Mouse (Mus musculus): ENCODE measurements around the gene Rilpl1. TPM values are rescaled to one million over a fixed set of nuclear protein-coding genes. Genes with fewer than 3 reads are reported as not detected.
"Not testable (repeated sequence)": the region's sequence is repeated elsewhere in the genome, so short reads cannot be mapped to it uniquely, and the experiment has no call there.

The Rilpl1 gene
- total RNA-seq, 4 experiments from 2014 or later = 179 to 263 (median 215) TPM

- no peak for DNase-seq (ENCODE audit: low spot score)
Observed at GRCm38 (mm10) chr5:124493455-124493854, 37.7 kb downstream of the Rilpl1 start.

GRCm38 (mm10) chr5:124492618-124493017, 38.6 kb downstream of the Rilpl1 start:
- DNase-seq (ENCODE audit: low spot score) = no peak

- DNase-seq (ENCODE audit: low spot score) = no peak
Observed at GRCm38 (mm10) chr5:124491732-124492131, 39.5 kb downstream of the Rilpl1 start.

- DNase-seq (ENCODE audit: low spot score) = no peak
Observed at GRCm38 (mm10) chr5:124488885-124489284, 42.3 kb downstream of the Rilpl1 start.

GRCm38 (mm10) chr5:124485654-124486053, 45.5 kb downstream of the Rilpl1 start:
- no peak for DNase-seq (ENCODE audit: low spot score)

GRCm38 (mm10) chr5:124483655-124484396, 47.4 kb downstream of the Rilpl1 start:
- DNase-seq (ENCODE audit: low spot score) = no peak

GRCm38 (mm10) chr5:124482966-124483654, 48.1 kb downstream of the Rilpl1 start, which contains the start of gene Snrnp35:
Snrnp35 (plus strand) TSS chr5:124483134.
- peak; percentile 92 for DNase-seq (ENCODE audit: low spot score)

GRCm38 (mm10) chr5:124482436-124482965, 48.7 kb downstream of the Rilpl1 start:
- DNase-seq (ENCODE audit: low spot score) = no peak

- no peak for DNase-seq (ENCODE audit: low spot score)
Observed at GRCm38 (mm10) chr5:124481714-124482113, 49.5 kb downstream of the Rilpl1 start.

- DNase-seq (ENCODE audit: low spot score) = no peak
Observed at GRCm38 (mm10) chr5:124480119-124480518, 51.1 kb downstream of the Rilpl1 start.

- DNase-seq (ENCODE audit: low spot score) = no peak
Observed at GRCm38 (mm10) chr5:124478873-124479204, 52.4 kb downstream of the Rilpl1 start.

- DNase-seq (ENCODE audit: low spot score) = no peak
Observed at GRCm38 (mm10) chr5:124470591-124471171, 60.5 kb downstream of the Rilpl1 start.

GRCm38 (mm10) chr5:124469486-124469885, 61.7 kb downstream of the Rilpl1 start:
- DNase-seq (ENCODE audit: low spot score) = no peak

GRCm38 (mm10) chr5:124468365-124468764, 62.8 kb downstream of the Rilpl1 start:
- no peak for DNase-seq (ENCODE audit: low spot score)

- DNase-seq (ENCODE audit: low spot score) = no peak
Observed at GRCm38 (mm10) chr5:124467766-124468165, 63.4 kb downstream of the Rilpl1 start.

- no peak for DNase-seq (ENCODE audit: low spot score)
Observed at GRCm38 (mm10) chr5:124464905-124465304, 66.3 kb downstream of the Rilpl1 start.

- no peak for DNase-seq (ENCODE audit: low spot score)
Observed at GRCm38 (mm10) chr5:124463462-124463861, 67.7 kb downstream of the Rilpl1 start.

- DNase-seq (ENCODE audit: low spot score) = no peak
Observed at GRCm38 (mm10) chr5:124462297-124463025, 68.7 kb downstream of the Rilpl1 start.

GRCm38 (mm10) chr5:124460922-124461321, 70.3 kb downstream of the Rilpl1 start:
- not testable (repeated sequence) for DNase-seq (ENCODE audit: low spot score)

GRCm38 (mm10) chr5:124456762-124457161, 74.4 kb downstream of the Rilpl1 start:
- DNase-seq (ENCODE audit: low spot score) = no peak

GRCm38 (mm10) chr5:124454082-124454419, 77.1 kb downstream of the Rilpl1 start:
- DNase-seq (ENCODE audit: low spot score) = no peak
